Mouse (Mus musculus): ENCODE results near the gene Miga2. TPM values are rescaled to one million over a fixed set of nuclear protein-coding genes. Genes with fewer than 3 reads are reported as not detected.

Gene Miga2
- polyA plus RNA-seq, 1 experiment from 2014 or later: 7.6 TPM

- Histone ChIP-seq H3K4me3 (ENCODE audit: low read depth, low read length) (peak overlapping the region; percentile 98), H3K9me3 (ENCODE audit: low read length) (no peaks in the 10 kb centered on the region), H3K36me3 (replicated peaks; ENCODE audit: insufficient read depth, low read length) (peaks cover 35% of the 10 kb centered on the region), H3K9ac (replicated peaks) (peak overlapping the region; percentile 98), H3K4me1 (ENCODE audit: insufficient read depth) (peaks cover 43% of the 10 kb centered on the region), H3K27ac (ENCODE audit: low read depth) (peak overlapping the region; percentile 98), H3K27me3 (ENCODE audit: insufficient read depth, low read length) (no peaks in the 10 kb centered on the region), H3K4me2 (ENCODE audit: low read depth, low read length) (peak overlapping the region; percentile 88)
- ATAC-seq: no peak
- WGBS (ENCODE audit: insufficient replicate concordance): 77% methylated on average over 16 of the region's 16 CpGs
- TF ChIP-seq CTCF (IDR thresholded peaks at IDR 0.05; ENCODE audit: low read depth): no peak
- TF ChIP-seq EP300 (IDR thresholded peaks at IDR 0.05; ENCODE audit: low read depth): no peak
- DNase-seq: no peak
Measured at GRCm38 (mm10) chr2:30413038-30413973, 49.3 kb downstream of the Miga2 start.

- peak; percentile 9; the same call in 1 of the 2 replicates for ATAC-seq
- peak overlapping the region; percentile 98 for H3K4me3 ChIP-seq (ENCODE audit: low read depth, low read length)
- H3K27me3 ChIP-seq (ENCODE audit: insufficient read depth, low read length): no peaks in the 10 kb centered on the region
- H3K27ac ChIP-seq (ENCODE audit: low read depth): peak overlapping the region; percentile 98
- peak overlapping the region; percentile 98 for H3K9ac ChIP-seq (replicated peaks)
- H3K4me2 ChIP-seq (ENCODE audit: low read depth, low read length): peak overlapping the region; percentile 88
- TF ChIP-seq CTCF (IDR thresholded peaks at IDR 0.05; ENCODE audit: low read depth): no peak
- TF ChIP-seq EP300 (IDR thresholded peaks at IDR 0.05; ENCODE audit: low read depth): no peak
- H3K4me1 ChIP-seq (ENCODE audit: insufficient read depth): peaks cover 45% of the 10 kb centered on the region
- no peaks in the 10 kb centered on the region for H3K9me3 ChIP-seq (ENCODE audit: low read length)
- H3K36me3 ChIP-seq (replicated peaks; ENCODE audit: insufficient read depth, low read length): peaks cover 30% of the 10 kb centered on the region
- WGBS (ENCODE audit: insufficient replicate concordance): 70% methylated on average over 4 of the region's 4 CpGs
- peak; percentile 70 for DNase-seq
Measured at GRCm38 (mm10) chr2:30414101-30414500, 50.1 kb downstream of the Miga2 start.

- H3K27me3 ChIP-seq (ENCODE audit: insufficient read depth, low read length): no peaks in the 10 kb centered on the region
- H3K9me3 ChIP-seq (ENCODE audit: low read length): no peaks in the 10 kb centered on the region
- ATAC-seq: no peak
- WGBS (ENCODE audit: insufficient replicate concordance): 52% methylated on average over 5 of the region's 5 CpGs
- peak overlapping the region; percentile 88 for H3K4me2 ChIP-seq (ENCODE audit: low read depth, low read length)
- H3K4me3 ChIP-seq (ENCODE audit: low read depth, low read length): peak overlapping the region; percentile 98
- peak overlapping the region; percentile 98 for H3K9ac ChIP-seq (replicated peaks)
- peaks cover 47% of the 10 kb centered on the region for H3K4me1 ChIP-seq (ENCODE audit: insufficient read depth)
- TF ChIP-seq CTCF (IDR thresholded peaks at IDR 0.05; ENCODE audit: low read depth): no peak
- TF ChIP-seq EP300 (IDR thresholded peaks at IDR 0.05; ENCODE audit: low read depth): no peak
- peaks cover 27% of the 10 kb centered on the region for H3K36me3 ChIP-seq (replicated peaks; ENCODE audit: insufficient read depth, low read length)
- H3K27ac ChIP-seq (ENCODE audit: low read depth): peak overlapping the region; percentile 98
- no peak for DNase-seq
Measured at GRCm38 (mm10) chr2:30414681-30415080, 50.6 kb downstream of the Miga2 start.

- H3K4me3 ChIP-seq (ENCODE audit: low read depth, low read length): peak within 1 kb of the TSS; percentile 98
- peaks cover 22% of the 10 kb centered on the region; the same call in 1 of the 2 replicates for H3K36me3 ChIP-seq (replicated peaks; ENCODE audit: insufficient read depth, low read length)
- no peaks in the 10 kb centered on the region for H3K27me3 ChIP-seq (ENCODE audit: insufficient read depth, low read length)
- no peak for TF ChIP-seq CTCF (IDR thresholded peaks at IDR 0.05; ENCODE audit: low read depth)
- TF ChIP-seq EP300 (IDR thresholded peaks at IDR 0.05; ENCODE audit: low read depth): peak; percentile 21; the same call in 1 of the 2 replicates
- H3K4me2 ChIP-seq (ENCODE audit: low read depth, low read length): peak within 1 kb of the TSS; percentile 88
- peak within 1 kb of the TSS; percentile 98 for H3K27ac ChIP-seq (ENCODE audit: low read depth)
- H3K9me3 ChIP-seq (ENCODE audit: low read length): no peaks in the 10 kb centered on the region
- H3K9ac ChIP-seq (replicated peaks): peak within 1 kb of the TSS; percentile 98
- 2% methylated on average over 56 of the region's 58 CpGs for WGBS (ENCODE audit: insufficient replicate concordance)
- DNase-seq (peak; percentile 94), ATAC-seq (peak; percentile 85)
- peaks cover 45% of the 10 kb centered on the region for H3K4me1 ChIP-seq (ENCODE audit: insufficient read depth)
Measured at GRCm38 (mm10) chr2:30415157-30415935, 51.3 kb downstream of the Miga2 start, which contains the start of gene Crat. TSS of gene Crat (minus strand) at chr2:30415813.

GRCm38 (mm10) chr2:30415936-30416648 lies 52.1 kb downstream of the Miga2 start, which contains the start of gene Ptpa:
TSS of gene Ptpa (plus strand) at chr2:30416039.
- H3K4me1 ChIP-seq (ENCODE audit: insufficient read depth): peaks cover 53% of the 10 kb centered on the region
- peak; percentile 93 for DNase-seq

More at GRCm38 (mm10) chr2:30415936-30416648, 52.1 kb downstream of the Miga2 start, which contains the start of gene Ptpa:
- Histone ChIP-seq H3K27ac (ENCODE audit: low read depth) (peak within 1 kb of the TSS; percentile 98), H3K4me2 (ENCODE audit: low read depth, low read length) (peak within 1 kb of the TSS; percentile 88), H3K36me3 (replicated peaks; ENCODE audit: insufficient read depth, low read length) (peaks cover 15% of the 10 kb centered on the region; the same call in 1 of the 2 replicates), H3K9me3 (ENCODE audit: low read length) (no peaks in the 10 kb centered on the region), H3K9ac (replicated peaks) (peak within 1 kb of the TSS; percentile 98), H3K4me3 (ENCODE audit: low read depth, low read length) (peak within 1 kb of the TSS; percentile 98), H3K27me3 (ENCODE audit: insufficient read depth, low read length) (no peaks in the 10 kb centered on the region)
- peak; percentile 77 for ATAC-seq
- no peak; the same call in 1 of the 2 replicates for TF ChIP-seq EP300 (IDR thresholded peaks at IDR 0.05; ENCODE audit: low read depth)
- TF ChIP-seq CTCF (IDR thresholded peaks at IDR 0.05; ENCODE audit: low read depth): no peak
- 1% methylated on average over 63 of the region's 67 CpGs for WGBS (ENCODE audit: insufficient replicate concordance)

All from liver, postnatal 0 days (tissue).